Mouse (Mus musculus) Patski (cell line): ENCODE data around the gene 4933414I15Rik. TPM values are rescaled to one million over a fixed set of nuclear protein-coding genes. Genes with fewer than 3 reads are reported as not detected.

Source experiments
- ATAC-seq: fragments of 100-300 bp; one replicate; pipeline ENCODE4 v1.8.0; 2021
- CTCF ChIA-PET: fragments of 350-600 bp; sonication (Branson Sonifier 250); formaldehyde crosslinking; loops from one replicate; lab custom pipeline; 2022; ENCODE audit warnings: inconsistent platforms; lab: Charles Lee
- POLR2A ChIA-PET: fragments of 350-600 bp; sonication (Branson Sonifier 250); formaldehyde crosslinking; loops from one replicate; lab custom pipeline; 2022; ENCODE audit warnings: antibody characterized with exemption, inconsistent platforms; lab: Charles Lee
- DNase-seq: peaks from one replicate; pipeline ENCODE4 v3.0.0-alpha.2; 2011; ENCODE audit warnings: low read depth, low spot score
- H3K27me3 ChIP-seq: fragments of 371-371 bp; one replicate; pipeline ENCODE4 v1.5.1; 2021
- CTCF ChIP-seq: fragments of 100-300 bp; IDR thresholded peaks from one replicate; pipeline ENCODE4 v1.5.1; 2021
- in situ Hi-C: fragments of 300-500 bp; cut with MboI; formaldehyde crosslinking; loops from 3 replicates; pipeline ENCODE4 v1.11.1; 2018; ENCODE audit warnings: low pct_unique_long_range_greater_than_20kb, mixed read lengths
- polyA plus RNA-seq: library from polyadenylated mRNA; unstranded; gene quantifications from one replicate; pipeline ENCODE4 v1.2.3, GENCODE M21; 2021

Gene 4933414I15Rik
- polyA plus RNA-seq, result not detected

DNA sequence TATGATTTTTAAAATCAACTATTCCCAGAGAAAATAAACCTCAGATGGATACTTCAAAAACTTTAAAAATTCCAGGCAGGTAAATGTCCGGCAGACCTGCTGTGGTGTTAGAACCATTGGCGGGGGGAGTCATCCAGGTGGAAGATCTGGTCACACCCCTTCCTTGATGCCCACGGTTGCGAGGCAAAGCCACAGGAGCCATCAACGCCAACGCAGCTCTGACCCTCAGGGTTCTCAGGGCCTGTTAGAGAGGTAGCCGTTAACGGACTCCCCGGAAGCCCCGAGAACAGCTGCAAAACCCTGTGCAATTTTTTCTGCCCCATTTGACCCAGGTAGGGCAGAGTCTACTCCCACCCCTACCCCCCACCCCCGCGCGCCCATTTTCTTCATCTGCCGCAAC lies at the start of gene 4933414I15Rik:
Gene 4933414I15Rik (minus strand): TSS at position 260 of the 400 bp plus-strand sequence.
- POLR2A ChIA-PET, result no interaction called here
- in situ Hi-C loops, result loop anchor here (10.0 kb wide), 1 partner anchor 591 kb away; no protein-coding TSS in a partner anchor
- CTCF ChIA-PET, result no interaction called here
- peaks cover 17% of the 10 kb centered on the region for H3K27me3 ChIP-seq
- ATAC-seq (no peak), DNase-seq (no peak)
- no peak for TF ChIP-seq CTCF

DNA sequence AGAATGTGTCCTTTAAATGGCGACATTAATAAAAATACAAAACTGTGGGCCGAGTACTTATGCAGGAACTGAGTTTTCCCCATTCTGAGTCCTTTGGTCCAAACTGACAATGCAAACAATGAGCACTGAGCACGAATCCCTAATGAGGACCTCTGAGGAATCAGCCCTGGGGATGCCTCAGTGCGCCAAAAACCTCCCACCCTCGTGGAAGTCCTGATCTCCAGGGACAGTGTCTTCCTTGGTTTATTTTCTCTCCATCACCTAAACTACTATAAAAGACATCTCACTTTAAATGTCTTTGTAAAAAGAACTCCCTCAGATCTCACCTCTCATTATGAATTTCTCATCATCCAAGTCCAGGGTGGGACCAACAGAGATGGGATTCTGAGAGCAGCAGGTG lies 38.1 kb upstream of the 4933414I15Rik start, which contains the start of gene Olfr1377:
Gene Olfr1377 (plus strand): TSS at position 301 of the 400 bp plus-strand sequence.
- ATAC-seq (no peak), DNase-seq (no peak)
- TF ChIP-seq CTCF, result no peak
- ChIA-PET POLR2A (no interaction called here), CTCF (no interaction called here)
- in situ Hi-C loops, result no loop called here
- peaks cover 17% of the 10 kb centered on the region for H3K27me3 ChIP-seq

DNA sequence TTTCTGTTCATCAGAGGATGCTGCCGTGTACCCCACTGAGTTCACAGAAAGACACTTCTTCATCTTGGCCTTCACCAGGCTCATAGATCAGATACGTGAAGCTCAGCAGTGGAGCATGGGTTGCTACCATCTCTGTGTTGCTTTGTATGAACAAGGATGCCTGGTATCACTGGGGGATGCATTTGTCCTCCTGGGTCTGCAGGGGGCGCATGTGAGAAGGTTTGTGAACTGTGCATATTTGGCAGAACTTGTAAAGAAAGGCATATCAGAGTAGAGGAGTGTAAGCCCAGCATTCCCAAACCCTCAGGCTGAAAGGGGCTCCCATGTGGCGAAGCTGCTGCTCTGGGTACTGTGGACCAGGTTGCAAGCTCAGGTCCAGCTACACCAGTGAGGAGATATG lies 33.7 kb upstream of the 4933414I15Rik start:
- POLR2A ChIA-PET, result no interaction called here
- peak; percentile 48 for TF ChIP-seq CTCF

DNA sequence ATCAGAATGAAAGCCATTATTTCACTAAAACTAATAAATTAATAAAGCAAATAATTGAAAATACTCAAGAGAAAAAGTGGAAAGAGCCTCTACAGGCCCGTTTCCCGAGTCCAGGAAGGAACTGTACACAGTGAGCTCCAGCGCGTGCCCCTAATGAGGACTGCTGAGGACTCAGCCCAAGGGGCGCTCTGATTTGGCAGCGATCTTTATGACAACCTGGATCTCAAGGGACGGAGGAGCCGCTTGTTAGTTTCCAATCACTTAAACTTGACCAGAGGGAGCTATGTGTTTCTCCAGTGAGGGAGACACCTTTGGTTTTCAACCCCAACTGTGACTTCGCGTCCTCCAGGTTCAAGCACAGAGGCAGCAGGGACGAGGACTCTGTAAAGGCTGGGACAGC lies 22.7 kb upstream of the 4933414I15Rik start, which contains the start of gene Olfr1378:
Gene Olfr1378 (plus strand): TSS at position 301 of the 400 bp plus-strand sequence.
- ATAC-seq (no peak), DNase-seq (no peak)
- in situ Hi-C loops, result no loop called here
- TF ChIP-seq CTCF, result no peak
- ChIA-PET CTCF (no interaction called here), POLR2A (no interaction called here)
- H3K27me3 ChIP-seq, result peaks cover 54% of the 10 kb centered on the region

More for the DNA sequence above, 33.7 kb upstream of the 4933414I15Rik start:
- in situ Hi-C loops, result no loop called here
- CTCF ChIA-PET, result no interaction called here
- no peak for ATAC-seq
- DNase-seq, result no peak
- peaks cover 11% of the 10 kb centered on the region for H3K27me3 ChIP-seq

DNA sequence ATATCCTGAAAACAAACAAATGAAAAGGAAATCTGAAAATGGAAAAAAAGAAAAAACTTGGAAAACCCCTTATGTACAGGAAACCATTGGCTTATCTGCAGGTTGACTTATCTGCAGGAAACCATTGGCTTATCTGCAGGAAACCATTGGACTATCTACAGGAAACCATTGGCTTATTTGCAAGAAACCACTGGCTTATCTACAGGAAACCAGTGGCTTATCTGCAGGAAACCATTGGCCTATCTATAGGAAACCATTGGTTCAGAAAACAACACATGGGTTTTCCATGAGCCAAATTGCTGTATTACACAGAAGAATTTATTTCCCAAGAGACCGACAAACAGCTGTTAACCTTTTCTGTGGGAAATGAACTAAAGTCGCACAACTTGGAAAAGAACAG lies 21.3 kb upstream of the 4933414I15Rik start:
- in situ Hi-C loops, result no loop called here
- no peak for TF ChIP-seq CTCF
- H3K27me3 ChIP-seq, result peaks cover 59% of the 10 kb centered on the region
- DNase-seq, result no peak
- POLR2A ChIA-PET, result no interaction called here
- CTCF ChIA-PET, result no interaction called here
- ATAC-seq, result no peak

DNA sequence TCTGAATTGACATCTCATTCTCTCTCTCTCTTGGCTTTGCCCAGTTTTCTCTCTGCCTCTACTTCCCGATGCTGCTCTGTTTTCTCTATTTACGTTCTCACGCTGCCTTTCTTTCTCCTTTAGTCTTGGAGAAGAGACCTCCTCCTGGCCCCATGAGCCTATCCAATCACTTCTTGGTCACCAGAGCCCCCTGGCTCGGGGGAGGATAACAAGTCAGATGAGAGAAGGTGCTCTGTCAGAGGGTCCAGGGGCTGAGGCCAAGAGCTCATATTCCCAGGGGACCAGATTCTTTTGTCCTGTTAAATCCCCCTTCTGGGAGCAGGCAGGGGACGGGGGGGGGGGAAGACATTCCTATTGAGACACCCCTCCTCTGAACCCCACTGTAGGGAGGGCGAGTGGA lies 10.1 kb upstream of the 4933414I15Rik start, which contains the start of gene Prop1:
Gene Prop1 (minus strand): TSS at position 101 of the 400 bp plus-strand sequence.
- no peak for ATAC-seq
- no peak for TF ChIP-seq CTCF
- POLR2A ChIA-PET, result no interaction called here

DNA sequence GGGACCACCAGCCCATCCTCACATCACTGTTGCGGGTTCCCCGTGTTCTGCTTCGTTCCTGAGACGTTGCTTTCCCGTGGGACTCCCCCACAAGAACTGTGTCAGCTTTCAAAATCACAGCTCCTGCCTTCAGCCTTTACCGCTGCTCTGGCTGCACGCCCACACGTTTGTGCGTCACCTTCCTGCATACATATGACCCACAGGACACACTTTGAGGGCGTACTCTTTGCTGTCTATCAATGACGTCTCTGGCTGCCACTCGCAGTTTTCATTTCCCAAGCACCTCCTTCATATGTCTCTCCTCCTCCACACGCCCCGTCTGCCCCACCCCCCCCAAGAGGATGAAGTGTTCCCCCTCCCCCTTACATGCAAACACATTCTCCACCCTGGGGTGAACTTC lies 8.7 kb upstream of the 4933414I15Rik start:
- no peak for ATAC-seq
- POLR2A ChIA-PET, result no interaction called here
- in situ Hi-C loops, result no loop called here
- TF ChIP-seq CTCF, result no peak
- peaks cover 33% of the 10 kb centered on the region for H3K27me3 ChIP-seq
- CTCF ChIA-PET, result no interaction called here
- no peak for DNase-seq

More for the DNA sequence above, 10.1 kb upstream of the 4933414I15Rik start, which contains the start of gene Prop1:
- CTCF ChIA-PET, result interaction anchor here (1.4 kb wide), 1 partner anchor 13 kb away, joined by 3 read pairs; no protein-coding TSS in a partner anchor
- DNase-seq, result no peak
- in situ Hi-C loops, result no loop called here
- H3K27me3 ChIP-seq, result peaks cover 33% of the 10 kb centered on the region

DNA sequence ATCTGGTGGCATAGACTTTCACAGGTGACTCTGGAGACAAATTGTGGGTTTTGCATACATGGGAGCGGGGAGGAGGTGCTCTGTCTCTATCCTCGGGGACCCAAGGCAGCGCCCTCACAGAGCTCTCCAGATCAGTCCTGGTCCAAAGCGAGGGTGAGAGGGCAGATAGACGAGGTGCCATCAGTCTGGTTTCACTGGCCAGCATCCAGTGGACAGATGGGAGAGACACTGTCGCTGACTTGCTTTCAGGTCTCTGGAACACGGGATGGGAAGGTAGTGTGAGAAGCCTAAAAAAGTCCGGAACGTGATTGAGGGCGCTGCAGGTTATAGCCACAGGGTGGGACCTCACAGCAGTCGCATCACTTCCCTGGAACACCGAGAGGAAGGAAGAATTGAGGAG lies 1.2 kb downstream of the 4933414I15Rik start:
- CTCF ChIA-PET, result no interaction called here
- no peak for DNase-seq
- ATAC-seq, result no peak
- no peak for TF ChIP-seq CTCF
- POLR2A ChIA-PET, result no interaction called here
- H3K27me3 ChIP-seq, result peaks cover 10% of the 10 kb centered on the region
- in situ Hi-C loops, result loop anchor here (10.0 kb wide), 1 partner anchor 592 kb away; no protein-coding TSS in a partner anchor

DNA sequence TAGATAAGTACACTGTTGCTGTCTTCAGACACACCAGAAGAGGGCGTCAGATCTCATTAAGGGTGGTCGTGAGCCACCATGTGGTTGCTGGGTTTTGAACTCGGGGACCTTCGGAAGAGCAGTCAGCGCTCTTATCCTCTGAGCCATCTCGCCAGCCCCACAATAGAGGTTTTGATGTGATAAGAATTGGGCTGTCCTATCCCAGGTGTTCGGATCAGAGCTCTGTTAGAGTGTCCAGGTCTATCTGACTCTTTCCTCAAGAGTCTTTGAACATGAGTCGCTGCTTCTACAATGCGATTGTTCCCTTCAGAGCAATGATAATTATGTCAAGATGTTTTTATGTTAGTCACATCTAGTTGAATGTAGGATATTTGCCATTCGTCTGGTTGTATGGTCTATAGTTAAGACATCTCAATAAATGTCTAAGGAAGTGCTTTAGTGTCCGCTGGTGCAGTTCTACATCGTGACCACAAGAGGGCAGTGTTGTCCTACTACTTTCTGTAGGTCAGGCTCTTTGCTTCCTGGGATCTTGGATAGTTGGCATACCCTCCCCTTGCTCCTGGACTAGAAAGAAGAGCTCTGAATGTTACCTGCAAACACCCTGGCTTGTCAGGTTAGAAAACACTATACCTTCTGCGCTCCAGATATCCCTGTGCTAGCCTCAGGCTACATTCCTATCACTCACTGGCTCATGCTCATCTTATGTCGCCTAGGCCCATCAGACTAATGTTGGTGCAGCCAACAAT lies 3.8 kb downstream of the 4933414I15Rik start:
- ChIA-PET POLR2A (interaction anchor here (0.9 kb wide), 2 partner anchors 8 to 324 kb away, joined by 3 read pairs; partner anchors contain the start of gene Zfp354b), CTCF (interaction anchor here (0.6 to 1.2 kb wide), 9 partner anchors 9 to 600 kb away, joined by 3 to 4 read pairs (median 3); partner anchors contain the start of gene Prop1)
- peak; percentile 89 for TF ChIP-seq CTCF
- in situ Hi-C loops, result loop anchor here (5.0 to 10.0 kb wide), 3 partner anchors 118 to 595 kb away; partner anchors contain the start of genes BC049762, Clk4 and Zfp354a
- DNase-seq (no peak), ATAC-seq (peak; percentile 66)
- H3K27me3 ChIP-seq, result peaks cover 8% of the 10 kb centered on the region

DNA sequence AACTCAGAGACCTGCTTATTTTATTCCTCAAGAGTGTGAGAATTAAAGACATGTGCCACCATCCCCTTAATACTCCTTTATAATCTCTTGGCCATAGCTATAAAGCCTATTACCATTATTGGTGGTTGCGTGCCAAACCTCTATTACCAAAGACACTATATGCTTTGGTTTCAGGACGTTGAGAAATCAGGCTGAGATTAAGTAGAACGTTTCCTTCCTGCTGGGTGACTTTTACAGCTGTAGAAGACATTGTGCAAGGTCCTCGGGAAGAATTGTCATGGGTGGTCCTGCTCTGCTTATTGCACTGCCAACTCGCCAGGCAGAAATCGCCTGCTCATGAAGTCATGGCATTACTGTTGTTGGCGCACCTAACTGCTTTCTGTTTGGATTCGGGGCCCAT lies 5.1 kb downstream of the 4933414I15Rik start:
- no peak for ATAC-seq
- TF ChIP-seq CTCF, result no peak
- in situ Hi-C loops, result loop anchor here (5.0 to 10.0 kb wide), 2 partner anchors 119 to 326 kb away; partner anchors contain the start of genes BC049762, Clk4 and Zfp354a
- DNase-seq, result no peak
- POLR2A ChIA-PET, result interaction anchor here (0.9 kb wide), 1 partner anchor 325 kb away, joined by 3 read pairs; no protein-coding TSS in a partner anchor
- CTCF ChIA-PET, result no interaction called here
- H3K27me3 ChIP-seq, result peaks cover 4% of the 10 kb centered on the region
